Mouse (Mus musculus): ENCODE results near the gene Galnt14. TPM values are rescaled to one million over a fixed set of nuclear protein-coding genes. Genes with fewer than 3 reads are reported as not detected.

Galnt14 gene
- polyA plus RNA-seq, 2 experiments: 3.0 to 4.9 TPM

DNA sequence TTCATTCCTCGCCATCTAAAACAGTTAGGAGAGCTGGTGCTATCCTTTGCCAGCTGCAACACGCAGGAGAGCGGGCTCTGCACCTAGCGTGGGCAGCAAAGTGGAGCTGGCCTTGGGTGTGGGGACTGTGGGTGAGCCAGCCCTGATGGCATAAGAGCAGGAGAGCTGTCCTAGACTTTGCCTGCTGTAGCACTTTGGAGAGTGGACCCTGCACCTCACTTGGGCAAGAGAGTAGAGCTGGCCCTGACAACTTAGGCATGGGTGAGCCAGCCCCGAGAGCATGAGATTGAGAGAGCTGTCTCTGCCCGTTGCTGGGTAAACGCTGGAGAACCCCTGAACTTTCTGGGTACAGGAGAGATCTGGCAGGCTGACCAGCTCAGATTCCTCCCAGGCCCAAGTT, 68.6 kb downstream of the Galnt14 start:
- H3K36me3 ChIP-seq (ENCODE audit: control insufficient read depth, insufficient read depth, low read length): no peaks in the 10 kb centered on the region
- no peak overlapping the region for H3K4me3 ChIP-seq (replicated peaks; ENCODE audit: low read length)
- no peak for DNase-seq (ENCODE audit: low spot score)
- WGBS: 89% methylated on average over 7 of the region's 7 CpGs
- H3K9ac ChIP-seq (ENCODE audit: low read depth, low read length, severe bottlenecking): no peak overlapping the region
- H3K4me1 ChIP-seq (ENCODE audit: control insufficient read depth, insufficient read depth, low read length): peaks cover 14% of the 10 kb centered on the region; the same call in 1 of the 2 replicates
- ATAC-seq (ENCODE audit: low FRiP score, low read depth): no peak
- no peaks in the 10 kb centered on the region for H3K9me3 ChIP-seq (ENCODE audit: control insufficient read depth, low read length)
- no peaks in the 10 kb centered on the region for H3K27me3 ChIP-seq (ENCODE audit: control insufficient read depth, insufficient read depth, low read length)
- no peak overlapping the region for H3K4me2 ChIP-seq (replicated peaks; ENCODE audit: low read depth, low read length, severe bottlenecking)
- no peak overlapping the region for H3K27ac ChIP-seq (replicated peaks; ENCODE audit: low read depth, low read length)
- TF ChIP-seq POLR2A (IDR thresholded peaks at IDR 0.05; ENCODE audit: borderline replicate concordance, extremely low read depth, insufficient read depth, insufficient read length): no peak

DNA sequence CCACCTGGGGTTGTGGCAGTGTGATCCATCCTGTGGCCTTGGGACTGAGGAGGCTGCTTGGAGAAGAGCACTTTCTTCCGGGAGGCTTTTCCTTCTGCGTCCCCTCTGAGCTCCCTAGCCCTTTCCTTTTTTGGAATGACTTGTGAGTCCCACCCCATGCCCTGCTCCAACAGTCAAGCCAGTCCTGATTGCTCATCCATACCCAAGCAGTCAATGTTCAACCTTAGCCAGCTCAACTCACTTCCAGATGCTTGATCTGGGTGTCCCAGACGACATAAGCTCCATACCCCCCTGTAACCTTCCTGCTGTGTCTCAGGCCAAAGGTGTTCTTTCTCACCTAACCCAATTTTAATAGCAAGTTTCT, 70.2 kb downstream of the Galnt14 start:
- ATAC-seq (ENCODE audit: low FRiP score, low read depth) (no peak), DNase-seq (ENCODE audit: low spot score) (no peak)
- Histone ChIP-seq H3K4me3 (replicated peaks; ENCODE audit: low read length) (no peak overlapping the region), H3K9me3 (ENCODE audit: control insufficient read depth, low read length) (no peaks in the 10 kb centered on the region), H3K27ac (replicated peaks; ENCODE audit: low read depth, low read length) (no peak overlapping the region), H3K9ac (ENCODE audit: low read depth, low read length, severe bottlenecking) (no peak overlapping the region), H3K4me1 (ENCODE audit: control insufficient read depth, insufficient read depth, low read length) (peaks cover 9% of the 10 kb centered on the region; the same call in 1 of the 2 replicates), H3K4me2 (replicated peaks; ENCODE audit: low read depth, low read length, severe bottlenecking) (no peak overlapping the region), H3K36me3 (ENCODE audit: control insufficient read depth, insufficient read depth, low read length) (no peaks in the 10 kb centered on the region), H3K27me3 (ENCODE audit: control insufficient read depth, insufficient read depth, low read length) (no peaks in the 10 kb centered on the region)
- WGBS: 32% methylated on average over 3 of the region's 3 CpGs
- no peak for TF ChIP-seq POLR2A (IDR thresholded peaks at IDR 0.05; ENCODE audit: borderline replicate concordance, extremely low read depth, insufficient read depth, insufficient read length)

DNA sequence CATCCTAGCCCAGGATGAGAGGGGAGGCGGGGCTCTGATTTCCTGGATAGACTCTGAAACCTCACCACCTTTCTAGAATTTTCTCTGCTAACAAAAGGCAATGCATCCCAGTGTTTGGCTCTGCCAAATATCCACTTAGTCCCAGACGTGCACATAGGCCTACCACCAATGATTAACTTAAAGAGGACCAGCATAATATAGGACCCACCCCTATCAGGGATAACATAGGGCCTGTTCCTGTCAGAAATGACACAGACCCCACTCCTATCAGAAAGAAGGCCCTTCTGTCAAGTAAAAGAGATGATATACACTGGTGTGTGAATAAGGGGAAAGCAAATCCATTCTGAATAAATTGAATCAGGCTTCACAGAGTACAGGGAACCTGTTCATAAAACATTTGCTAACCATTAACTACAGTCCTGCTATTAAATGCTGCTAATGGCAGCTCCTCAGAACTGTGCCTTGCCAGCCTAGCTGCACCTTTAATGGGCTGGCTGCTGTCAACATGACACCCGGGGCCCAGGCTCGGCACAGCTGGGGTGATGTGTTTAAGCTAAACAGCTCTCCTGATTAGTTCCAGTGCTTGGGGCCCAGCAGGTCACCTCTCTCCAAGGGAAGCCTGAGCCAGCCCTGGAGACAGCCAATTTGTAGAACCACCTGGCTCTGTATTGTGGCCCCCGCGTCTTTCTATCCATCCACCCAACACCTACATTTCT, 70.7 kb downstream of the Galnt14 start:
- TF ChIP-seq POLR2A (IDR thresholded peaks at IDR 0.05; ENCODE audit: borderline replicate concordance, extremely low read depth, insufficient read depth, insufficient read length): no peak
- ATAC-seq (ENCODE audit: low FRiP score, low read depth) (0 out of 2 replicates have a peak, but pooled peaks have one; percentile 34), DNase-seq (ENCODE audit: low spot score) (peak; percentile 23)
- Histone ChIP-seq H3K9ac (ENCODE audit: low read depth, low read length, severe bottlenecking) (no peak overlapping the region), H3K9me3 (ENCODE audit: control insufficient read depth, low read length) (no peaks in the 10 kb centered on the region), H3K36me3 (ENCODE audit: control insufficient read depth, insufficient read depth, low read length) (no peaks in the 10 kb centered on the region), H3K27ac (replicated peaks; ENCODE audit: low read depth, low read length) (no peak overlapping the region), H3K4me3 (replicated peaks; ENCODE audit: low read length) (no peak overlapping the region), H3K27me3 (ENCODE audit: control insufficient read depth, insufficient read depth, low read length) (no peaks in the 10 kb centered on the region), H3K4me2 (replicated peaks; ENCODE audit: low read depth, low read length, severe bottlenecking) (no peak overlapping the region), H3K4me1 (ENCODE audit: control insufficient read depth, insufficient read depth, low read length) (peaks cover 9% of the 10 kb centered on the region; the same call in 1 of the 2 replicates)
- WGBS: 20% methylated on average over 6 of the region's 6 CpGs

DNA sequence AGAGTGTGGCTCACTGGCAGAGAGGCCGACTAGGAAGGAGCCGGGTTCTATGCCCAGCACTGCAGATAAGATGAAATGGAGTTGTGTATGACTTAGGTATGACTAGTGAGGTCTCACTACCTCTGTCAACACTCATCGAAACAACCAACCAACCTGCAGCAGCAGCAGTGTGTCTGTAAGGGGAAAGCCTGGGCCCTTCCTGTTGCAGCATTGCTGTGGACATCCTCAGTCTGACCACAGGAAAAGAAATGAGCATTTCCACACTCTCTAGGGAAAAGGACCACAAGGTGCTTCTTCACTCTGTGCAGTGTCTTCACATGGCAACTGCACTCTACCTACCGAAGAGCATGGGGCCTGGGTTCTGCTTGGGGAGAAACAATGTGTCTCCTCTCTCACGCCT, 73.3 kb downstream of the Galnt14 start:
- DNase-seq (ENCODE audit: low spot score) (no peak), ATAC-seq (ENCODE audit: low FRiP score, low read depth) (no peak)
- Histone ChIP-seq H3K9ac (ENCODE audit: low read depth, low read length, severe bottlenecking) (no peak overlapping the region), H3K4me2 (replicated peaks; ENCODE audit: low read depth, low read length, severe bottlenecking) (no peak overlapping the region), H3K4me1 (ENCODE audit: control insufficient read depth, insufficient read depth, low read length) (peaks cover 9% of the 10 kb centered on the region; the same call in 1 of the 2 replicates), H3K9me3 (ENCODE audit: control insufficient read depth, low read length) (no peaks in the 10 kb centered on the region), H3K4me3 (replicated peaks; ENCODE audit: low read length) (no peak overlapping the region), H3K27me3 (ENCODE audit: control insufficient read depth, insufficient read depth, low read length) (no peaks in the 10 kb centered on the region), H3K36me3 (ENCODE audit: control insufficient read depth, insufficient read depth, low read length) (no peaks in the 10 kb centered on the region), H3K27ac (replicated peaks; ENCODE audit: low read depth, low read length) (no peak overlapping the region)
- WGBS: 96% methylated on average over 5 of the region's 5 CpGs
- no peak for TF ChIP-seq POLR2A (IDR thresholded peaks at IDR 0.05; ENCODE audit: borderline replicate concordance, extremely low read depth, insufficient read depth, insufficient read length)

DNA sequence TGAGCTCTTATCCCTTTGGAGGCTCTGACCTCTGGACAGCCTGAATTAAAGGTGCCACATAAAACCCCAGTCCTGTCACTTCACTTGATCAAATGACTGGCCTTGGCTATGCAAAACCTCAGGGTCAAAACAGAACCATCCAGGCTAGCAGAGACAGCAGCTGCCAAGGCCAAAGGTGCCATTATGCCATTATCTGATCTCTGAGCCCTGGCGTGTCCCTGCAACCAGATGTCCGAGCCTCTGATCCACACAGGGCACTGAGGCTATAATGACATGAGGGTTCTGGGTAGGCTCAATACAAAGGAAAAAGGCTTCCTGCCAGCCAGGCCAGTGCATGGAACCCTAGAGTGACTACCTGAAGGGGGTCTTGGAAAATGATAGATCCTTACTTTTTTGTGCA, 75.4 kb downstream of the Galnt14 start:
- 50% methylated on average over 2 of the region's 2 CpGs for WGBS
- no peak for ATAC-seq (ENCODE audit: low FRiP score, low read depth)

More for the DNA sequence above, 75.4 kb downstream of the Galnt14 start:
- Histone ChIP-seq H3K27ac (replicated peaks; ENCODE audit: low read depth, low read length) (no peak overlapping the region), H3K27me3 (ENCODE audit: control insufficient read depth, insufficient read depth, low read length) (no peaks in the 10 kb centered on the region), H3K9me3 (ENCODE audit: control insufficient read depth, low read length) (no peaks in the 10 kb centered on the region), H3K36me3 (ENCODE audit: control insufficient read depth, insufficient read depth, low read length) (no peaks in the 10 kb centered on the region), H3K9ac (ENCODE audit: low read depth, low read length, severe bottlenecking) (no peak overlapping the region), H3K4me1 (ENCODE audit: control insufficient read depth, insufficient read depth, low read length) (peaks cover 6% of the 10 kb centered on the region; the same call in 1 of the 2 replicates), H3K4me3 (replicated peaks; ENCODE audit: low read length) (no peak overlapping the region), H3K4me2 (replicated peaks; ENCODE audit: low read depth, low read length, severe bottlenecking) (no peak overlapping the region)
- no peak for DNase-seq (ENCODE audit: low spot score)
- no peak for TF ChIP-seq POLR2A (IDR thresholded peaks at IDR 0.05; ENCODE audit: borderline replicate concordance, extremely low read depth, insufficient read depth, insufficient read length)
